Mouse (Mus musculus) embryonic fibroblast, embryonic 13.5 days (primary cell): ENCODE measurements around the gene H2-T24.

Experiments
- CTCF ChIP-seq: IDR thresholded peaks from 2 replicates; pipeline ENCODE4 v1.5.1; 2011; ENCODE audit warnings: mild to moderate bottlenecking, control low read depth, low read length, moderate library complexity, borderline replicate concordance; ENCODE audit not compliant: insufficient read depth
- POLR2A ChIP-seq: IDR thresholded peaks from 2 replicates; pipeline ENCODE4 v1.6.1; 2011; ENCODE audit warnings: low read depth, mild to moderate bottlenecking, control low read depth, low read length, moderate library complexity

DNA sequence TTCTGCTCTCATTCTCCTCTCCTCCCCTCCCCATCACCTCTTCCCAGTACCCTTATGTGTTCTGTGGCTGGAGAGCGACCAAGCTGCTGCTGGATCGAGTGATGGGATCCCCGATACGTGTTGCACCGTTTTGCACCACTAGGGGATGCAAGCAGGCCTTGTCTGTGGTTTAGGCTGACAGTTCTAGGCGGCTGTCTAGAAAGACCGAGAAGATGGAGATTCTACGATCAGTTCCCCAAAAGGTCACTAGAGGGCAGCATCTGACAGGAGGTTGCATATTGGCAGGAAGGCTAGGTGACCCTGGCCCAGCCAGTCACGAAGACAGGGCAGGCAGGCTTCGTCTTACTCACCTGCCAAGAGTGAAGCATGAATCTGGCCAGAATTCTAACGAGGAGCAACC lies 23.4 kb downstream of the H2-T24 start:
- no peak for TF ChIP-seq POLR2A
- peak; percentile 91 for TF ChIP-seq CTCF
